ENCODE assay signal across 8 mouse cellular contexts in the genomic region with DNA sequence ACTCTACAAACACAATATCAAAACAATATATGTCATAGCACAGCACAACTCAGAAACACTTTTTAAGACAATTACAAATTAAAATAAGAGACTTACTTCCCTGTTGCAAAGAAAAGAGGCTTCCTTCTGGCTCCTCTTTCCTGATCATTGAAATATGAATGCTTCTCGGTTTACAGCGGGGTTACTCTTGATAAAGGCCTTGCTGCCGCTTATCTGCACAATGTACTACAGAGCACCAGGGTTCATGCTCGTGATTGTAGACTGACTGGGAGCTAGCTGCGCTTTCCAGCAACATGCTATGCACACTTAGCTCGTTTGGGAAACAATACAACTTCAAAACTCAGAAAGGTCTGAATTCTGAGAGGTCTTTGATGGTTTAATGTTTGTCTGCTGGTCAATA. TPM values are rescaled to one million over a fixed set of nuclear protein-coding genes. Genes with fewer than 3 reads are reported as not detected.
A peak's percentile ranks its signal among the peaks of the same experiment; 100 is the strongest.
DNase-seq lines count a peak whose midpoint lies in the region; ATAC-seq and TF ChIP-seq lines count a peak whose summit lies in the region.

No protein-coding gene starts in this region.

- H3K9me3 ChIP-seq in forebrain, embryonic 12.5 days = no peaks in the 10 kb centered on the region
- no peaks in the 10 kb centered on the region for H3K9me3 ChIP-seq in limb, embryonic 12.5 days
- no peaks in the 10 kb centered on the region for H3K9me3 ChIP-seq in neural tube, embryonic 13.5 days

- no peak overlapping the region for H3K27ac ChIP-seq in left cerebral cortex, adult 2 months
- H3K27ac ChIP-seq in forebrain, embryonic 12.5 days = no peak overlapping the region
- H3K27ac ChIP-seq in limb, embryonic 12.5 days = no peak overlapping the region
- H3K27ac ChIP-seq in neural tube, embryonic 13.5 days (replicated peaks) = no peak overlapping the region

- 53% methylated on average over 6 of the region's 6 CpGs for WGBS in forebrain, embryonic 12.5 days
- WGBS in limb, embryonic 12.5 days = 58% methylated on average over 6 of the region's 6 CpGs
- whole genome bisulfite sequencing in neural tube, embryonic 13.5 days = 60% methylated on average over 6 of the region's 6 CpGs

- no peak for ATAC-seq in forebrain, embryonic 12.5 days (ENCODE audit: low FRiP score)
- ATAC-seq in limb, embryonic 12.5 days (ENCODE audit: insufficient number of reproducible peaks, insufficient read depth, low FRiP score, low TSS enrichment, low read depth) = no peak
- ATAC-seq in neural tube, embryonic 13.5 days (ENCODE audit: low read depth) = no peak

- H3K4me3 ChIP-seq in left cerebral cortex, adult 2 months = 0 out of 2 replicates have a peak overlapping the region, but pooled peaks have one; percentile 7
- no peak overlapping the region for H3K4me3 ChIP-seq in forebrain, embryonic 12.5 days (replicated peaks)
- H3K4me3 ChIP-seq in limb, embryonic 12.5 days (replicated peaks) = no peak overlapping the region
- H3K4me3 ChIP-seq in neural tube, embryonic 13.5 days = no peak overlapping the region

- no peaks in the 10 kb centered on the region for H3K27me3 ChIP-seq in forebrain, embryonic 12.5 days
- no peaks in the 10 kb centered on the region for H3K27me3 ChIP-seq in limb, embryonic 12.5 days
- 0 out of 2 replicates have a peak, but pooled peaks cover 3% of the 10 kb centered on the region for H3K27me3 ChIP-seq in neural tube, embryonic 13.5 days

- peak overlapping the region; percentile 39 for H3K4me2 ChIP-seq in forebrain, embryonic 12.5 days
- H3K4me2 ChIP-seq in limb, embryonic 12.5 days = peak overlapping the region; percentile 42
- peak overlapping the region; percentile 31; the same call in 1 of the 2 replicates for H3K4me2 ChIP-seq in neural tube, embryonic 13.5 days

- DNase-seq in left cerebral cortex, adult 2 months (ENCODE audit: extremely low spot score in 1 of 2, low spot score in 2 of 2) = no peak
- no peak for DNase-seq in left cerebral cortex, postnatal 25 days (ENCODE audit: low spot score in 2 of 2)
- DNase-seq in thymus, adult 18-20 months = no peak
- DNase-seq in frontal cortex, postnatal 25 days (ENCODE audit: low spot score in 2 of 2) = no peak
- no peak for DNase-seq in adrenal gland, adult 18-20 months (ENCODE audit: low spot score in 2 of 2)

- H3K4me1 ChIP-seq in forebrain, embryonic 12.5 days = peaks cover 15% of the 10 kb centered on the region
- H3K4me1 ChIP-seq in limb, embryonic 12.5 days (replicated peaks) = peaks cover 9% of the 10 kb centered on the region
- H3K4me1 ChIP-seq in neural tube, embryonic 13.5 days (replicated peaks) = peaks cover 15% of the 10 kb centered on the region

- H3K36me3 ChIP-seq in forebrain, embryonic 12.5 days (replicated peaks) = no peaks in the 10 kb centered on the region
- H3K36me3 ChIP-seq in limb, embryonic 12.5 days = no peaks in the 10 kb centered on the region
- no peaks in the 10 kb centered on the region for H3K36me3 ChIP-seq in neural tube, embryonic 13.5 days

- no peak for TF ChIP-seq CTCF in left cerebral cortex, adult 2 months (IDR thresholded peaks at IDR 0.05)

- no peak overlapping the region for H3K9ac ChIP-seq in forebrain, embryonic 12.5 days
- no peak overlapping the region for H3K9ac ChIP-seq in limb, embryonic 12.5 days (replicated peaks)
- no peak overlapping the region for H3K9ac ChIP-seq in neural tube, embryonic 13.5 days

- intact Hi-C loops in left cerebral cortex, adult 2 months (cut with DNase I) = loop anchor here (5.0 kb wide), 1 partner anchor 75 kb away; no protein-coding TSS in a partner anchor
- intact Hi-C loops in left cerebral cortex, postnatal 25 days (cut with DNase I) = loop anchor here (5.0 kb wide), 1 partner anchor 75 kb away; no protein-coding TSS in a partner anchor

RNA-seq across cellular contexts. Expression of a gene that starts 0.7 kb away (rescaled TPM):
- 1 to 10 TPM; 6.2 to 6.8 TPM for total RNA-seq in left cerebral cortex, adult 2 months (2021)
- total RNA-seq in left cerebral cortex, postnatal 25 days (2021) = 1 to 10 TPM; 5.4 to 6.5 TPM
- 3.9 and 4.6 TPM in 2 replicates for polyA plus RNA-seq in forebrain, embryonic 12.5 days (2016; fragmentation: Nextera tagmentation; extraction: Ambion mirVana)
- polyA plus RNA-seq in limb, embryonic 12.5 days (2016; fragmentation: Nextera tagmentation; extraction: Ambion mirVana) = 2.9 and 3.2 TPM in 2 replicates
- polyA plus RNA-seq in neural tube, embryonic 13.5 days (2015; fragmentation: Nextera tagmentation; extraction: Ambion mirVana) = 3.1 and 3.5 TPM in 2 replicates
- total RNA-seq in adrenal gland, adult 18-20 months (2021) = 1 to 10 TPM; 5.1 to 6.0 TPM

RNA-seq across cellular contexts. Expression of a gene that starts 17.5 kb away (rescaled TPM):
- total RNA-seq in left cerebral cortex, adult 2 months (2021) = not detected
- not detected for total RNA-seq in left cerebral cortex, postnatal 25 days (2021)
- polyA plus RNA-seq in forebrain, embryonic 12.5 days (2016; fragmentation: Nextera tagmentation; extraction: Ambion mirVana) = 0.40 TPM in 1 of 2 replicates, not detected in the other
- not detected in 2 replicates for polyA plus RNA-seq in limb, embryonic 12.5 days (2016; fragmentation: Nextera tagmentation; extraction: Ambion mirVana)
- 0.07 TPM in 1 of 2 replicates, not detected in the other for polyA plus RNA-seq in neural tube, embryonic 13.5 days (2015; fragmentation: Nextera tagmentation; extraction: Ambion mirVana)
- under 1 TPM; 0.19 to 0.50 TPM for total RNA-seq in adrenal gland, adult 18-20 months (2021)

RNA-seq across cellular contexts. Expression of a gene that starts 20.0 kb away (rescaled TPM):
- 10 to 100 TPM; 85.0 to 95.6 TPM for total RNA-seq in left cerebral cortex, adult 2 months (2021)
- 10 to 100 TPM; 87.9 to 97.7 TPM for total RNA-seq in left cerebral cortex, postnatal 25 days (2021)
- 55.8 and 64.9 TPM in 2 replicates for polyA plus RNA-seq in forebrain, embryonic 12.5 days (2016; fragmentation: Nextera tagmentation; extraction: Ambion mirVana)
- polyA plus RNA-seq in limb, embryonic 12.5 days (2016; fragmentation: Nextera tagmentation; extraction: Ambion mirVana) = 57.2 and 58.8 TPM in 2 replicates
- 68.5 and 73.0 TPM in 2 replicates for polyA plus RNA-seq in neural tube, embryonic 13.5 days (2015; fragmentation: Nextera tagmentation; extraction: Ambion mirVana)
- total RNA-seq in adrenal gland, adult 18-20 months (2021) = 10 to 100 TPM; 38.2 to 44.1 TPM

RNA-seq across cellular contexts. Expression of a gene that starts 27.9 kb away (rescaled TPM):
- 1 to 10 TPM in 1 of 2 experiments, under 1 TPM in 1; 0.93 to 1.2 TPM for total RNA-seq in left cerebral cortex, adult 2 months (2021)
- under 1 TPM; 0.64 to 0.76 TPM for total RNA-seq in left cerebral cortex, postnatal 25 days (2021)
- 1.7 and 1.9 TPM in 2 replicates for polyA plus RNA-seq in forebrain, embryonic 12.5 days (2016; fragmentation: Nextera tagmentation; extraction: Ambion mirVana)
- 2.9 and 3.2 TPM in 2 replicates for polyA plus RNA-seq in limb, embryonic 12.5 days (2016; fragmentation: Nextera tagmentation; extraction: Ambion mirVana)
- 1.2 and 1.5 TPM in 2 replicates for polyA plus RNA-seq in neural tube, embryonic 13.5 days (2015; fragmentation: Nextera tagmentation; extraction: Ambion mirVana)
- total RNA-seq in adrenal gland, adult 18-20 months (2021) = 1 to 10 TPM in 1 of 2 experiments, under 1 TPM in 1; 0.70 to 1.4 TPM

RNA-seq across cellular contexts. Expression of a gene that starts 31.3 kb away (rescaled TPM):
- 10 to 100 TPM; 14.7 to 14.8 TPM for total RNA-seq in left cerebral cortex, adult 2 months (2021)
- total RNA-seq in left cerebral cortex, postnatal 25 days (2021) = 10 to 100 TPM; 10.8 to 14.4 TPM
- polyA plus RNA-seq in forebrain, embryonic 12.5 days (2016; fragmentation: Nextera tagmentation; extraction: Ambion mirVana) = 20.2 and 20.6 TPM in 2 replicates
- 37.1 and 37.7 TPM in 2 replicates for polyA plus RNA-seq in limb, embryonic 12.5 days (2016; fragmentation: Nextera tagmentation; extraction: Ambion mirVana)
- polyA plus RNA-seq in neural tube, embryonic 13.5 days (2015; fragmentation: Nextera tagmentation; extraction: Ambion mirVana) = 24.6 and 25.6 TPM in 2 replicates
- 10 to 100 TPM; 42.2 to 43.2 TPM for total RNA-seq in adrenal gland, adult 18-20 months (2021)
